Mouse (Mus musculus): ENCODE data around the gene AI481877. TPM values are rescaled to one million over a fixed set of nuclear protein-coding genes. Genes with fewer than 3 reads are reported as not detected.

AI481877 gene
- total and polyA plus RNA-seq, 3 experiments: 0.01 TPM; not detected in 2

GRCm38 (mm10) chr4:59051081-59051480 is 87.7 kb downstream of the AI481877 start:
- Histone ChIP-seq H3K36me3 (ENCODE audit: control insufficient read depth in 1 of 2, insufficient read depth in 2 of 2, low read length in 2 of 2) (peaks cover 0 to 3% of the 10 kb centered on the region in 2 experiments; a peak in 1 of 4 replicates), H3K27ac (ENCODE audit: control insufficient read depth, low read depth, low read length) (no peak overlapping the region), H3K27me3 (ENCODE audit: control insufficient read depth in 1 of 2, insufficient read depth in 2 of 2, low read length in 2 of 2) (no peaks in the 10 kb centered on the region), H3K79me2 (ENCODE audit: control insufficient read depth, insufficient read depth, low read length, poor library complexity) (no peaks in the 10 kb centered on the region), H3K4me1 (ENCODE audit: control insufficient read depth in 1 of 2, insufficient read depth in 2 of 2, low read length in 2 of 2) (peaks cover 0 to 3% of the 10 kb centered on the region in 2 experiments; a peak in 2 of 4 replicates), H3K9me3 (replicated peaks; ENCODE audit: insufficient read depth, low read length) (no peaks in the 10 kb centered on the region), H3K9ac (ENCODE audit: control insufficient read depth, low read depth, low read length, poor library complexity, severe bottlenecking) (no peak overlapping the region), H3K4me3 (ENCODE audit: control insufficient read depth in 1 of 2, insufficient read depth in 1 of 2, low read depth in 2 of 2, low read length in 2 of 2) (no peak overlapping the region)
- TF ChIP-seq MAZ (IDR thresholded peaks at IDR 0.05; ENCODE audit: low read depth, low read length): no peak
- DNase-seq (ENCODE audit: low read depth, low spot score): no peak

GRCm38 (mm10) chr4:59047222-59047621 is 91.6 kb downstream of the AI481877 start:
- H3K27ac ChIP-seq (ENCODE audit: control insufficient read depth, low read depth, low read length): no peak overlapping the region
- TF ChIP-seq MYB (IDR thresholded peaks at IDR 0.05; ENCODE audit: low read depth, low read length) (no peak), TCF12 (IDR thresholded peaks at IDR 0.05; ENCODE audit: low read depth, low read length) (no peak)
- peaks cover 6 to 12% of the 10 kb centered on the region in 2 experiments for H3K4me1 ChIP-seq (ENCODE audit: control insufficient read depth in 1 of 2, insufficient read depth in 2 of 2, low read length in 2 of 2)
- H3K9me3 ChIP-seq (replicated peaks; ENCODE audit: insufficient read depth, low read length): no peaks in the 10 kb centered on the region
- no peak for DNase-seq (ENCODE audit: low read depth, low spot score)
- no peaks in the 10 kb centered on the region for H3K27me3 ChIP-seq (ENCODE audit: control insufficient read depth in 1 of 2, insufficient read depth in 2 of 2, low read length in 2 of 2)
- peaks cover 0 to 17% of the 10 kb centered on the region in 2 experiments; a peak in 2 of 4 replicates for H3K36me3 ChIP-seq (ENCODE audit: control insufficient read depth in 1 of 2, insufficient read depth in 2 of 2, low read length in 2 of 2)
- H3K79me2 ChIP-seq (ENCODE audit: control insufficient read depth, insufficient read depth, low read length, poor library complexity): no peaks in the 10 kb centered on the region
- H3K4me3 ChIP-seq (ENCODE audit: control insufficient read depth in 1 of 2, insufficient read depth in 1 of 2, low read depth in 2 of 2, low read length in 2 of 2): no peak overlapping the region
- no peak overlapping the region for H3K9ac ChIP-seq (ENCODE audit: control insufficient read depth, low read depth, low read length, poor library complexity, severe bottlenecking)

- peaks cover 0 to 32% of the 10 kb centered on the region in 2 experiments; a peak in 2 of 4 replicates for H3K36me3 ChIP-seq (ENCODE audit: control insufficient read depth in 1 of 2, insufficient read depth in 2 of 2, low read length in 2 of 2)
- H3K27me3 ChIP-seq (ENCODE audit: control insufficient read depth in 1 of 2, insufficient read depth in 2 of 2, low read length in 2 of 2): no peaks in the 10 kb centered on the region
- peak overlapping the region; percentile 85 for H3K27ac ChIP-seq (ENCODE audit: control insufficient read depth, low read depth, low read length)
- peak; percentile 83 for DNase-seq (ENCODE audit: low read depth, low spot score)
- H3K9ac ChIP-seq (ENCODE audit: control insufficient read depth, low read depth, low read length, poor library complexity, severe bottlenecking): peak overlapping the region; percentile 44
- no peaks in the 10 kb centered on the region for H3K9me3 ChIP-seq (replicated peaks; ENCODE audit: insufficient read depth, low read length)
- peaks cover 9 to 19% of the 10 kb centered on the region in 2 experiments for H3K4me1 ChIP-seq (ENCODE audit: control insufficient read depth in 1 of 2, insufficient read depth in 2 of 2, low read length in 2 of 2)
- no peaks in the 10 kb centered on the region for H3K79me2 ChIP-seq (ENCODE audit: control insufficient read depth, insufficient read depth, low read length, poor library complexity)
- TF ChIP-seq MAFK (IDR thresholded peaks at IDR 0.05; ENCODE audit: borderline replicate concordance, low read depth, low read length): 0 out of 2 replicates have a peak, but pooled peaks have one; percentile 39
- no peak for TF ChIP-seq CTCF (IDR thresholded peaks at IDR 0.05 in 2 of 3, conservative IDR thresholded peaks at IDR 0.05 in 1 of 3; ENCODE audit: control insufficient read depth in 1 of 3, insufficient read depth in 1 of 3, low read depth in 2 of 3, low read length in 3 of 3, poor library complexity in 1 of 3, severe bottlenecking in 1 of 3)
- TF ChIP-seq EP300 (IDR thresholded peaks at IDR 0.05; ENCODE audit: low read depth in 1 of 2, low read length in 2 of 2): peak; percentile 80 to 96
- TF ChIP-seq MYC (IDR thresholded peaks at IDR 0.05; ENCODE audit: low read depth, low read length): peak; percentile 50; the same call in 1 of the 2 replicates
- no peak for TF ChIP-seq POLR2AphosphoS5 (IDR thresholded peaks at IDR 0.05; ENCODE audit: borderline replicate concordance, low read depth, low read length)
- peak; percentile 66 for TF ChIP-seq ETS1 (IDR thresholded peaks at IDR 0.05; ENCODE audit: low read depth, low read length)
- TF ChIP-seq TCF12 (IDR thresholded peaks at IDR 0.05; ENCODE audit: low read depth, low read length): peak; percentile 48; the same call in 1 of the 2 replicates
- peak; percentile 93 for TF ChIP-seq JUND (IDR thresholded peaks at IDR 0.05; ENCODE audit: low read depth, low read length)
- no peak for TF ChIP-seq KAT2A (conservative IDR thresholded peaks at IDR 0.05; ENCODE audit: low read depth, low read length)
- peak; percentile 86 for TF ChIP-seq GATA1 (IDR thresholded peaks at IDR 0.05; ENCODE audit: low read depth, low read length)
- peak; percentile 47 for TF ChIP-seq TAL1 (IDR thresholded peaks at IDR 0.05; ENCODE audit: low read length)
- TF ChIP-seq USF2 (IDR thresholded peaks at IDR 0.05; ENCODE audit: borderline replicate concordance in 1 of 2, insufficient read depth in 1 of 2, low read depth in 1 of 2, low read length in 2 of 2): no peak
- TF ChIP-seq ZNF384 (IDR thresholded peaks at IDR 0.05; ENCODE audit: low read depth, low read length): peak; percentile 70
- TF ChIP-seq RCOR1 (IDR thresholded peaks at IDR 0.05; ENCODE audit: low read depth, low read length): peak; percentile 66
- 0 out of 2 replicates have a peak, but pooled peaks have one; percentile 8 for TF ChIP-seq BHLHE40 (IDR thresholded peaks at IDR 0.05; ENCODE audit: borderline replicate concordance, low read depth, low read length)
- H3K4me3 ChIP-seq (ENCODE audit: control insufficient read depth in 1 of 2, insufficient read depth in 1 of 2, low read depth in 2 of 2, low read length in 2 of 2): peak overlapping the region; percentile 21 to 53; a peak in 2 of 4 replicates
These were observed 94.9 kb downstream of the AI481877 start for GRCm38 (mm10) chr4:59043891-59044290.
